Mouse (Mus musculus): ENCODE results near the gene Olfr1442. TPM values are rescaled to one million over a fixed set of nuclear protein-coding genes. Genes with fewer than 3 reads are reported as not detected.

Gene Olfr1442
- total RNA-seq, 2 experiments from 2014 or later: not detected

Other genes starting within 250 kb of the Olfr1442 start
- not detected for gene Pfpl, start 242.5 kb upstream of the Olfr1442 start, total RNA-seq (2021)
- 1 to 10 TPM; 8.1 to 9.5 TPM for gene Mpeg1, start 209.7 kb upstream of the Olfr1442 start, total RNA-seq (2021)
- gene Dtx4, start 169.0 kb upstream of the Olfr1442 start, total RNA-seq (2021): 10 to 100 TPM; 32.8 to 34.8 TPM
- gene Fam111a, start 124.7 kb upstream of the Olfr1442 start, total RNA-seq (2021): 1 to 10 TPM; 1.3 to 2.0 TPM
- not detected for gene Gm4952, start 70.5 kb upstream of the Olfr1442 start, total RNA-seq (2021)
- under 1 TPM in 1 of 2 experiments, not detected in 1; 0.22 TPM for gene Glyat, start 37.1 kb upstream of the Olfr1442 start, total RNA-seq (2021)
- gene Olfr1443, start 7.7 kb downstream of the Olfr1442 start, total RNA-seq (2021): not detected
- gene Keg1, start 25.3 kb downstream of the Olfr1442 start, total RNA-seq (2021): not detected
- 1 to 10 TPM; 2.7 to 3.6 TPM for gene Cntf, start 95.2 kb downstream of the Olfr1442 start, total RNA-seq (2021)
- 100 to 1,000 TPM in 1 of 2 experiments, 10 to 100 TPM in 1; 92.1 to 101 TPM for gene Zfp91, start 125.7 kb downstream of the Olfr1442 start, total RNA-seq (2021)
- gene Lpxn, start 125.8 kb downstream of the Olfr1442 start, total RNA-seq (2021): 1 to 10 TPM; 1.6 to 2.2 TPM
- gene Gm5244, start 176.2 kb downstream of the Olfr1442 start, total RNA-seq (2021): not detected
- gene Olfr1444, start 186.8 kb downstream of the Olfr1442 start, total RNA-seq (2021): not detected
- gene Olfr1445, start 213.4 kb downstream of the Olfr1442 start, total RNA-seq (2021): not detected
- not detected for gene Olfr1446, start 223.1 kb downstream of the Olfr1442 start, total RNA-seq (2021)
- not detected for gene Olfr1447, start 233.3 kb downstream of the Olfr1442 start, total RNA-seq (2021)

All from layer of hippocampus, postnatal 25 days (tissue).